Mouse (Mus musculus) kidney, postnatal 0 days (tissue): ENCODE results near the gene Gm49425. TPM values are rescaled to one million over a fixed set of nuclear protein-coding genes. Genes with fewer than 3 reads are reported as not detected.

Experiments used
- ATAC-seq: fragments of 200-750 bp; cut with Nextera tagmentation; replicated peaks from 2 replicates; pipeline ENCODE4 v1.8.0; 2017; ENCODE audit warnings: low read depth, moderate number of reproducible peaks, moderate TSS enrichment, moderate library complexity; ENCODE audit not compliant: low FRiP score
- DNase-seq: peaks from one replicate; pipeline ENCODE4 v3.0.0-alpha.2; 2016; ENCODE audit warnings: low spot score
- H3K27ac ChIP-seq: fragments of 300-500 bp; sonication (generic); 2 replicates; pipeline ENCODE4 v1.5.1; 2014; ENCODE audit warnings: mild to moderate bottlenecking
- H3K27me3 ChIP-seq: fragments of 300-500 bp; sonication (generic); 2 replicates; pipeline ENCODE4 v1.6.1; 2014; ENCODE audit warnings: low read length, mixed read lengths; ENCODE audit not compliant: insufficient read depth
- H3K36me3 ChIP-seq: fragments of 300-500 bp; sonication (generic); 2 replicates; pipeline ENCODE4 v1.6.1; 2014; ENCODE audit warnings: low read length, mixed read lengths; ENCODE audit not compliant: insufficient read depth
- H3K4me1 ChIP-seq: fragments of 300-500 bp; sonication (generic); replicated peaks from 2 replicates; pipeline ENCODE4 v1.6.1; 2014; ENCODE audit warnings: antibody characterized with exemption, low read length, mixed read lengths; ENCODE audit not compliant: insufficient read depth
- H3K4me2 ChIP-seq: fragments of 300-500 bp; sonication (generic); 2 replicates; pipeline ENCODE4 v1.6.1; 2014; ENCODE audit warnings: mild to moderate bottlenecking, low read length, moderate library complexity, mixed read lengths
- H3K4me3 ChIP-seq: fragments of 300-500 bp; sonication (generic); replicated peaks from 2 replicates; pipeline ENCODE4 v1.5.1; 2014; ENCODE audit warnings: low read depth, low read length
- H3K9ac ChIP-seq: fragments of 300-500 bp; sonication (generic); 2 replicates; pipeline ENCODE4 v1.6.1; 2014; ENCODE audit warnings: low read depth, low read length
- H3K9me3 ChIP-seq: fragments of 300-500 bp; sonication (generic); replicated peaks from 2 replicates; pipeline ENCODE4 v1.6.1; 2016; ENCODE audit warnings: low read length, inconsistent platforms, mixed read lengths
- CTCF ChIP-seq: IDR thresholded peaks from 2 replicates; pipeline ENCODE4 v1.5.1; 2016; ENCODE audit warnings: antibody characterized with exemption, low read depth, mild to moderate bottlenecking, moderate library complexity
- WGBS: fragments of 180-500 bp; shearing (Covaris S2); extraction: QIAGEN DNeasy Blood & Tissue Kit; methylation state at CpG from one replicate; pipeline ENCODE4 v1.1.7; 2014; 5-methylcytosine and 5-hydroxymethylcytosine counted together
- polyA plus RNA-seq: library from polyadenylated mRNA; unstranded; fragments of >200 nt; fragmentation: Nextera tagmentation; extraction: Ambion mirVana; gene quantifications from 2 replicates; pipeline ENCODE4 v1.2.1, GENCODE M21; 2015

The Gm49425 gene
- polyA plus RNA-seq, 1 experiment from 2014 or later = not detected

DNA sequence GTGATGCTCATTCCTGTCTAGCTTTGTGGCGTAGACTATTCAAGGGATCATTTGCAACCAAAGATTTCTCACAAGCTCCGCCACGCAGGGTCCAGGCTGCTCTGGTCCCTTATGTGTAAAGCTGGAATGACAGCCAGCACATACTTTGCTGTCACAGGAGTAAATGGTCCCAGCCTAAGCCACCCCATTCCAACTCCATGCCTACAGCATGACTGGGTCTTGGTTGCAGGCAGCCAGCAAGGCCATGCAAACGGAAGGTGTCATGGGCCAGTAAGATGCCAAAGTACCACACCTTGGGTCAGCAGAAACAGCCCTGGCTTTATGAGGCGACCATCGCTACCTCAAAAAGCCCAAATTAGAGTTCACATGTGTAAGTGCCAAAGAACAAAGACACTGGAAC, 23.3 kb downstream of the Gm49425 start:
- Histone ChIP-seq H3K4me1 (no peaks in the 10 kb centered on the region), H3K27ac (no peak overlapping the region), H3K9ac (no peak overlapping the region), H3K9me3 (no peaks in the 10 kb centered on the region), H3K4me3 (no peak overlapping the region), H3K36me3 (no peaks in the 10 kb centered on the region), H3K27me3 (no peaks in the 10 kb centered on the region), H3K4me2 (no peak overlapping the region)
- ATAC-seq (no peak), DNase-seq (no peak)
- 95% methylated on average over 6 of the region's 6 CpGs for WGBS
- no peak for TF ChIP-seq CTCF

GRCm38 (mm10) chr15:101492718-101493117, 24.3 kb downstream of the Gm49425 start:
- DNase-seq (no peak), ATAC-seq (no peak)
- 18% methylated on average over 8 of the region's 8 CpGs for WGBS
- Histone ChIP-seq H3K27ac (no peak overlapping the region), H3K4me3 (no peak overlapping the region), H3K4me1 (no peaks in the 10 kb centered on the region), H3K9me3 (no peaks in the 10 kb centered on the region), H3K9ac (no peak overlapping the region), H3K36me3 (no peaks in the 10 kb centered on the region), H3K27me3 (no peaks in the 10 kb centered on the region), H3K4me2 (no peak overlapping the region)
- no peak for TF ChIP-seq CTCF

DNA sequence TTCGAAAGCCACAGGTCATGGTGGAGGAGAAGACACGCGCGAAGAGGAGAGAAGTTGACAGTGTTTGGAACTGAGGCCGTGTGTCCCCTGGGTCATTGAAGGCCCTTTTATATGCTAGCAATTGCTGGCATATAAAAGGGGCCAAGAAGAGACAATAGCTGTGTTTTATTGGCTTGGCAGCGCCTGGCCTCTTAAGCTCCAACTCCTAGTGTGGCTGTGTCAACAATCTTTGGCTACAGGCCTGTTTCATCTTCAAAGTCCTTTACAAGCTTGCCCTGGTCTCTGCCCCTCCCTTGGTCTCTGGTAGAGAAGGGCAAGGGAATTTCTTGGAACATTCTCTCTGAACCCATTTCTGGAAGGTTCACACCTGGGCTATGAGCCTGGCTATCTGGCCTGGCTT, 25.6 kb downstream of the Gm49425 start, which contains the start of gene Krt83:
Krt83 (minus strand) TSS at position 82 of the 400 bp plus-strand sequence.
- H3K9ac ChIP-seq = no peak within 1 kb of the TSS
- no peak for DNase-seq
- H3K27ac ChIP-seq = no peak within 1 kb of the TSS
- no peak within 1 kb of the TSS for H3K4me3 ChIP-seq
- ATAC-seq = no peak
- no peaks in the 10 kb centered on the region for H3K27me3 ChIP-seq
- TF ChIP-seq CTCF = no peak
- 59% methylated on average over 6 of the region's 6 CpGs for WGBS
- no peak within 1 kb of the TSS for H3K4me2 ChIP-seq
- no peaks in the 10 kb centered on the region for H3K4me1 ChIP-seq
- H3K9me3 ChIP-seq = no peaks in the 10 kb centered on the region
- H3K36me3 ChIP-seq = no peaks in the 10 kb centered on the region

- WGBS = 82% methylated on average over 11 of the region's 11 CpGs
- Histone ChIP-seq H3K4me1 (no peaks in the 10 kb centered on the region), H3K9ac (no peak overlapping the region), H3K9me3 (no peaks in the 10 kb centered on the region), H3K4me2 (no peak overlapping the region), H3K27me3 (no peaks in the 10 kb centered on the region), H3K4me3 (no peak overlapping the region), H3K36me3 (no peaks in the 10 kb centered on the region), H3K27ac (no peak overlapping the region)
- ATAC-seq (no peak), DNase-seq (no peak)
- TF ChIP-seq CTCF = no peak
These were observed 31.0 kb downstream of the Gm49425 start for GRCm38 (mm10) chr15:101485911-101486635.

DNA sequence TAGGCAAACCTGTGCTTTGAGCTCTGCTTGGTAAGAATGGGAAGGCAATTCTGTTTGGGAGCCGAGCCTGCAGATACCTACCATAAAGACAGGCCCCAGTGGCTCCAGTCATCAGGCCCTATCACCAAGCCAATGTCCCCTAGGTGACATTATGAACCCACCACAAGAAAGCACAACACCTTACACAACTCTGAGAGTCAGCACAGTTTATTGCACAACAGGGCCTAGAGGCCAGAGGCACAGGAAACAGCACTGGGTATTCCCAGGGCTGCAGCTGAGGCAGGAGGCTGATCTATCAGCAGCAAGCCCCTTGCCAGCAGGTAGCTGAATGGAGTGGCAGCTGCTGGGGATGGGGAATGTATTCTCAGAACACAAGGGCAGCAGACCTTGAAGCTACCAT, 32.1 kb downstream of the Gm49425 start:
- H3K4me2 ChIP-seq = no peak overlapping the region
- 56% methylated on average over 1 of the region's 1 CpGs for WGBS
- ATAC-seq (no peak), DNase-seq (no peak)
- H3K4me1 ChIP-seq = no peaks in the 10 kb centered on the region
- H3K27me3 ChIP-seq = no peaks in the 10 kb centered on the region
- H3K36me3 ChIP-seq = no peaks in the 10 kb centered on the region
- H3K9me3 ChIP-seq = no peaks in the 10 kb centered on the region
- TF ChIP-seq CTCF = no peak
- no peak overlapping the region for H3K4me3 ChIP-seq
- H3K27ac ChIP-seq = no peak overlapping the region
- H3K9ac ChIP-seq = no peak overlapping the region

- Histone ChIP-seq H3K36me3 (no peaks in the 10 kb centered on the region), H3K9ac (no peak overlapping the region), H3K4me1 (peaks cover 6% of the 10 kb centered on the region; the same call in 1 of the 2 replicates), H3K27me3 (no peaks in the 10 kb centered on the region), H3K27ac (no peak overlapping the region), H3K4me2 (no peak overlapping the region), H3K9me3 (no peaks in the 10 kb centered on the region), H3K4me3 (no peak overlapping the region)
- ATAC-seq = no peak
- 60% methylated on average over 1 of the region's 1 CpGs for WGBS
- peak; percentile 27 for DNase-seq
- no peak for TF ChIP-seq CTCF
These were observed 33.4 kb downstream of the Gm49425 start for GRCm38 (mm10) chr15:101483646-101484045.
